Mouse (Mus musculus) layer of hippocampus, postnatal 36 days (tissue): ENCODE measurements around the gene Tbx6. TPM values are rescaled to one million over a fixed set of nuclear protein-coding genes. Genes with fewer than 3 reads are reported as not detected.
A peak's percentile ranks its signal among the peaks of the same experiment; 100 is the strongest.

Experiments used
- DNase-seq, 2 experiments: peaks; one replicate each; pipeline ENCODE4 v3.0.0; 2022
- total RNA-seq, 2 experiments: library from RNA; stranded (reverse); gene quantifications; 2 replicates each; pipeline ENCODE4 v1.2.3; 2021

Tbx6 gene
- 1 to 10 TPM in 1 of 2 experiments, under 1 TPM in 1; 0.75 to 1.1 TPM for total RNA-seq

GRCm38 (mm10) chr7:126780971-126781635 is at the start of gene Tbx6:
Gene Tbx6, plus strand, starts transcription at chr7:126781483.
- DNase-seq: no peak

DNA sequence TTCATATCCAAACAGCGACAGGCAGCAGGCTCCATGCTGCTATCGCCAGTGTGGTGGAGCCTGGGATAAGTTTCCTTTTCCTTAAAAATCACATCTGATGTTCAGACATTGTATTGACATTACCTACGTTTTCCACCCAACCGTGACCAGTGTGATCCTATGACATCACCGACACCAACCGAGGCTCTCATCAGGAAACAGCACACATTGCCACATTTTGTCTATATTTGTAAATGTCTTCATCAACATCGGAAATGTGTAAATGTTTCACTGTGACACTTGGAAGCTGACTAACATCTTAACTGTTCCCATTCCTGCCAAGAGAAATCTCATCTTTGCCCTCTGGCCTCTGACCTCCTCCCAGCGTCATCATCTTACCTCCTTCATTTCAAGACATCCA is 45.2 kb upstream of the Tbx6 start:
- no peak for DNase-seq

- no peak for DNase-seq
These were observed 41.7 kb upstream of the Tbx6 start for GRCm38 (mm10) chr7:126739551-126739950.

DNA sequence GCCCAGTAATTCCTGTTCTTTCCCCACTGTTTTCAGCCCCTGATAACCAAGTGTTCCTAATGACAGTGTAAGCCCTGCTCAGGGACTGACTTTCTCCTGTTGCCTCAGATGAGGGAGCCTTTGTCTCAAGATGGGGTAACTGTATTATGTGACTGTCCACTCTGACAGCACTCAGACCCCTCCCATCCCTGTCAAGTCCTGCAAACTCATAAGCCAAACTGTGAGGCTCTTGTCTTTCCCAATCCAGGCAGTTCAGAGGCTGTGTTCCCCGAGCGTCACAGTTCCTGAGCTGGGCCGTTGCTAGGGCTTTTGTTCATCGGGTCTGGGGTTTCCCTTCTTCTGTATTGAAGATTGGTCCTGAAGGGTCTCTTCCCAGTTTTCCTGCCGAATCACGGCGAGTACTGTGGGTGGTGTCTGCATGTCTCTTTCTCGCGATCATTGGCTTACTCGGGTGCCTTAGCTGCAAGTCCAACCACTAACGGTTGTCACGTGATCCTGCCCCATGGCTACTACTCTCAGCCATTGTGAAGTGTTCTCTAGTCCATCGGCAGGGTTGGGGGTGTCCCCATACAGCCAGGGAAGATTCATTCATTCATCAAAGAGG is 41.0 kb upstream of the Tbx6 start:
- DNase-seq: no peak

DNA sequence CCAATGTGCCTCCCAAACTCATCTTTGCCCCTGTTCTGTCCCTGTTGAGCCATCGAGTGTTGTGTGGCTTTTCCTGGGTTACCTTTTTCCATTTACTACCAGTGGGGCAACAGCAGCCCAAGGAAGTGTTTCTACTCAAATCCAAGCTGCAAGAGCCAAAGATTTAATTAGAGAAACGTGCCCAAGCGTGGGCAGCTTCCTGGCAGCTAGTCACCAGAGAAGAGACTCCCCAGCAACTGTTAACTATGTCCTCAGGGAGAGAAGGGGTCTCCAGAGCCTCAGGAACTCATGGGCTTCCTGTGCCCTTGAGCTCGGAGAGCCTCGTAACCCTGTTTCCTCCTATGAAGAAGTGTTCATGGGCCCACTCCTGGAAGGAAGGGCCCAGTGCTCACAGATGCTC is 40.3 kb upstream of the Tbx6 start:
- DNase-seq: no peak

DNA sequence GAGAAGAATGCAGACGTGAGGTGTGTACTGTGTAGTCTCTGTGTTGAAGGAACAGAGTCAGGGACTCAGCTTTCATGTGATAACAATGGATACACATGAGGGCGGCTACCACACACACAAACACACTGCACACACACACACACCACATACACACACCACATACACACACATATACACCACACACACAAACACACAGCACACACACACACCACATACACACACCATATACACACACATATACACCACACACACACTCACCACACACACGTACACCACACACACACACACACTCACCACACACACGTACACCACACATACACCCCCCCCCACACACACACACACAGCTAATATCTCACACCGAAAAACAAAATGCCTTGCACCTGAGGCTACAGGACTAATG is 39.8 kb upstream of the Tbx6 start:
- DNase-seq: no peak

DNA sequence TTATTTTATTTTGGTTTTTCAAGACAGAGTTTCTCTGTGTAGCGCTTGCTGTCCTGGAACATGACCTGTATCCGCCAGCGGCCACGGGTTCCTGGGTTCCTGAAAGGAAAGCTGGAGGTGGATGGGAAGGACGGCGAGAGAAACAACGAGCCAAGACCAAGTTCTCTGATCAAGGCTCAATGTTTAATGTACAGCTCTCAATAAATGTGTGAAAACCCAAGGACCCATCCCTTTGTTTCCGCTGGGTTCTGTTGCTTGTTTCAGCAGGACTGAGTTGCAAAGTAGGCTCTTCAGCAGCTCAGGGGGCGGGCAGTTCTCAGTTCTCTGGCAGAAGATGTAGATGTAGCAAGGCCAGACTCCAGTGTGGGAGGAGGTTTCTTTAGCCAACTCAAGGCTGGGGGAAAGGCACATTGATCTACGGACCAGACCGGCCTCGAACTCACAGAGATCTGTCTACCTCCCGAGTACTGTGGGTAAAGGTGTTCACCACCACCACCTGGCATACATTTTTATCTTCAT is 39.3 kb upstream of the Tbx6 start:
- no peak for DNase-seq

- DNase-seq: no peak
These were observed 35.2 kb upstream of the Tbx6 start for GRCm38 (mm10) chr7:126746066-126746465.

- no peak for DNase-seq
These were observed 34.5 kb upstream of the Tbx6 start for GRCm38 (mm10) chr7:126746798-126747197.

- DNase-seq: no peak
These were observed 32.5 kb upstream of the Tbx6 start for GRCm38 (mm10) chr7:126748824-126749223.

GRCm38 (mm10) chr7:126749582-126750343 is 31.5 kb upstream of the Tbx6 start:
- no peak for DNase-seq

DNA sequence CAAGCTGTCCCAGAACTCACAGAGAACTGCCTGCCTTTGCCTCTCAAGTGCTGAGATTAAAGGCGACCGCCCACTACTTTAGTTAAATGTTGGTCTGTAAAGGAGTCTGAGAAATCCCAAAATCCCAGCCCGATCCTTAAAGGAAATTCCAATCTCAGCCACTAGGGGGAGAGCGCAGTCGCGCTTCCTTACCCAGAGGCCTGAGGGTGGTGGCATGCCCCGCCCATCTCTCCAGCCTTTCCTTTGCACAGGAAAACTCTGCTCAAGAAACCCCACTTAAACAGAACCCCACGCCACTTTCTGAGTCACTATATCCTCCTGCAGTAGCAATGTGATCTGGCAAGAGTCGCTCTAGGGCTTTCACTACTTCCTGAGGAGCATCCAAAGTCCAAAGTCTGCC is 26.4 kb upstream of the Tbx6 start:
- DNase-seq: peak; percentile 47 to 73

DNA sequence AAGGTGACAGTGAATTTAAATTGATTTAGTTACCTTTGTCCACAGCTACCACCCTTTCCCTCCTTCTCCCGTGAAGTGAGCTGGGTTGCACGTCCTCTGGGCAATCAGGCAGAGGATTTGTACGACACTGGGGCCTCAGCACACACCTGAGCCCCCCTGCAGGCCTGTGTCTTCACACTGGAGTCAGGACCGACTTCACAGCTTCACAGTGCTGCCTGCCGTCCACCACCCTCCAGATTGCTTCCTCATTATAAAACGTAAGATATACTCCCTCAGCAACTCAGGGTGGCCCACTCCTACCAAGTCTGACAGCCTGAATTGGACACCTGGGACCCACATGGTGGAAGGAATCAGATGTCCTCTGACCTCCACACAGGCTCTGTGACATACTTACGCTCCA is 22.7 kb upstream of the Tbx6 start:
- DNase-seq: no peak

GRCm38 (mm10) chr7:126759050-126759671 is 22.1 kb upstream of the Tbx6 start, which contains the start of gene Mapk3:
Gene Mapk3, plus strand, starts transcription at chr7:126759601.
- DNase-seq: peak; percentile 83 to 84

GRCm38 (mm10) chr7:126759672-126760390 is 21.5 kb upstream of the Tbx6 start:
- no peak for DNase-seq

- DNase-seq: peak in 1 of 2 experiments; percentile 32
These were observed 20.9 kb upstream of the Tbx6 start for GRCm38 (mm10) chr7:126760391-126760802.

GRCm38 (mm10) chr7:126760956-126761355 is 20.3 kb upstream of the Tbx6 start:
- DNase-seq: no peak

- no peak for DNase-seq
These were observed 19.7 kb upstream of the Tbx6 start for GRCm38 (mm10) chr7:126761529-126762067.

- DNase-seq: peak; percentile 65 to 68
These were observed 18.7 kb upstream of the Tbx6 start for GRCm38 (mm10) chr7:126762471-126763008.

DNA sequence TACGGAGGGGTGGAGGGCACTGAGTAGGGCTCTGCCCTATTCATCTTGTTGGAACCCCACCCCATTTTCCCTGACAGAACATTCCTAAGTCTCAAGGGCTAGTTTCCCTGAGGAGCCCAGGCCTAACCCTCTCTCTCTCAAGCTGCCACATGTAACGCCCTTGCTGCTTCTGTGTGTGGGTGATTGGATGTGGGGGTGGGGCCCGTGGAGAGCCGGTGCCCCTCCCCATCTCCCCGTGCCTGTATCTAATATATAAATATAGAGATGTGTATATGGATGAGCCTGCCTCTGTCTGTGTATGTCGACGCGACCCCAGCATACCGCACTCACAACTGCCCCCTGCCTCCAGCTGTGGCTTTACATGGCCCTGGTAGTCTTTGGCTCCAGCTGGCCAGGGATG is 15.7 kb upstream of the Tbx6 start:
- DNase-seq: no peak

DNA sequence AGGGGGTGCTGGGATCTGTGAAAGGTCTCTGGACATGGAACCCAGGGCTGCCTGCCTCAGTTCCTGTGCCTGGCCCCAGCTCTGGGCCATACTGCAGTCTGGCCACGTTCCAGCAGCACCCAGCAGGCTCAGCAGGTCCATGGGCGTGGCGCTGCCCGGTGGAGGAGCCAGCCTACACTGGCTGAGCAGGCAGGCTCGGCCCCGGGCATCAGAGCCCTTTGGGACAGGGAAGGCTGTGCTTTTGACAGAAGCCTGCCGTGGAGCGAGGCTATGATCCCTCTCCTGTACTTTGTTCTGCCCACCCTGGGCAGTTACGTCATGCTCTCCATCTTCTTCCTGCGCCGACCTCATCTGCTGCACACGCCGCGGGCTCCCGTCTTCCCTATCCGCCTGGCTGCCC is 15.1 kb upstream of the Tbx6 start, which contains the start of gene Gdpd3:
Gene Gdpd3, plus strand, starts transcription at position 134 of the 400 bp plus-strand sequence.
- DNase-seq: no peak
